Mouse (Mus musculus) layer of hippocampus, adult 8-10 months (tissue): Measurements from ENCODE around the gene Ctcf. TPM values are rescaled to one million over a fixed set of nuclear protein-coding genes. Genes with fewer than 3 reads are reported as not detected.
"Not testable (repeated sequence)": the region's sequence is repeated elsewhere in the genome, so short reads cannot be mapped to it uniquely, and the experiment has no call there.

Experiments
- DNase-seq, 2 experiments: peaks; one replicate each; pipeline ENCODE4 v3.0.0; 2022; ENCODE audit warnings: low spot score in 2 of 2
- total RNA-seq, 4 experiments: library from RNA; stranded (reverse); gene quantifications; 2 replicates each; pipeline ENCODE4 v1.2.4; 2022

Ctcf gene
- 10 to 100 TPM; 67.5 to 77.9 (median 71.5) TPM for total RNA-seq

- peak; percentile 77 to 86 for DNase-seq
Observed at GRCm38 (mm10) chr8:105636018-105636962, at the start of gene Ctcf. TSS of gene Ctcf (plus strand) at chr8:105636568.

- no peak for DNase-seq
Observed at GRCm38 (mm10) chr8:105592431-105592830, 43.9 kb upstream of the Ctcf start.

GRCm38 (mm10) chr8:105593859-105594258 lies 42.5 kb upstream of the Ctcf start:
- no peak for DNase-seq

GRCm38 (mm10) chr8:105594451-105595242 lies 41.7 kb upstream of the Ctcf start:
- no peak for DNase-seq

GRCm38 (mm10) chr8:105596362-105597034 lies 39.9 kb upstream of the Ctcf start:
- DNase-seq, result no peak

GRCm38 (mm10) chr8:105598777-105599176 lies 37.6 kb upstream of the Ctcf start:
- DNase-seq, result no peak

GRCm38 (mm10) chr8:105601301-105601700 lies 35.1 kb upstream of the Ctcf start:
- DNase-seq, result no peak

- DNase-seq, result not testable (repeated sequence)
Observed at GRCm38 (mm10) chr8:105602540-105602939, 33.8 kb upstream of the Ctcf start.

GRCm38 (mm10) chr8:105604804-105605381 lies 31.5 kb upstream of the Ctcf start, which contains the start of gene Ripor1:
TSS of gene Ripor1 (plus strand) at chr8:105605255.
- no peak for DNase-seq

GRCm38 (mm10) chr8:105605491-105606188 lies 30.7 kb upstream of the Ctcf start:
- DNase-seq, result no peak

GRCm38 (mm10) chr8:105606189-105607023 lies 30.0 kb upstream of the Ctcf start:
- DNase-seq, result peak; percentile 83

- DNase-seq, result no peak
Observed at GRCm38 (mm10) chr8:105607062-105607461, 29.3 kb upstream of the Ctcf start.

- DNase-seq, result no peak
Observed at GRCm38 (mm10) chr8:105607684-105608083, 28.7 kb upstream of the Ctcf start.

- no peak for DNase-seq
Observed at GRCm38 (mm10) chr8:105609355-105609754, 27.0 kb upstream of the Ctcf start.

GRCm38 (mm10) chr8:105609771-105610170 lies 26.6 kb upstream of the Ctcf start:
- no peak for DNase-seq

- no peak for DNase-seq
Observed at GRCm38 (mm10) chr8:105611836-105612235, 24.5 kb upstream of the Ctcf start.

GRCm38 (mm10) chr8:105613037-105613436 lies 23.3 kb upstream of the Ctcf start:
- DNase-seq, result no peak

- DNase-seq, result no peak
Observed at GRCm38 (mm10) chr8:105613830-105614511, 22.4 kb upstream of the Ctcf start.

- peak in 1 of 2 experiments; percentile 52 for DNase-seq
Observed at GRCm38 (mm10) chr8:105615942-105616341, 20.4 kb upstream of the Ctcf start.
